Mouse (Mus musculus) retina, postnatal 7 days (tissue): Measurements from ENCODE around the gene Xlr4c.
"Not testable (repeated sequence)": the region's sequence is repeated elsewhere in the genome, so short reads cannot be mapped to it uniquely, and the experiment has no call there.

Source experiments
- DNase-seq: peaks from one replicate; pipeline ENCODE4 v3.0.0-alpha.2; 2012; ENCODE audit warnings: low read depth, low spot score

Xlr4c gene

DNA sequence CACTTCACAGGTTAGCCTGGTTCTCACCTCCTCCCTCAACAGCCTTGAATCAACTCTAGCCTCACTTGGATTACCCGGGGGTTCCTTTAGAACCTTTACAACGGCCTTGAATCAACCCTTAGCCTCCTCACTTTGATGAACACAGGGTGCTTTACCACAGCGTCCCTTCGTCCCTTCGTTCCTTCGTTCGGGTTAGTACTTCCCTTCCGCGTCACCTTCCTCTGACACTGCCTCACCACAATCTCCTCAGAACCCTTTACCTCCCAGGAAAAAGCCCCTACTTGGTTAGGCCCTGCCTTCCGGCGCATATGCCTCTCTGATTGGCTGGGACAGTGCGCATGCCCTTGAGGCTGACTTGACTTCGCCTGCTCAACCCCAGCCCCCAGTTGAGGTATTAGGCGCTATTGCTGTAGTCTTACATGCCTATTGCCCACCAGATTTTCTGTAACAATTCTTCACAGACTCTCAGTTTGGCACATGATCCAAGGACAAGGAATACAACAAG is at the start of gene Xlr4c:
Gene Xlr4c, minus strand, starts transcription at position 310 of the 505 bp plus-strand sequence.
- not testable (repeated sequence) for DNase-seq

DNA sequence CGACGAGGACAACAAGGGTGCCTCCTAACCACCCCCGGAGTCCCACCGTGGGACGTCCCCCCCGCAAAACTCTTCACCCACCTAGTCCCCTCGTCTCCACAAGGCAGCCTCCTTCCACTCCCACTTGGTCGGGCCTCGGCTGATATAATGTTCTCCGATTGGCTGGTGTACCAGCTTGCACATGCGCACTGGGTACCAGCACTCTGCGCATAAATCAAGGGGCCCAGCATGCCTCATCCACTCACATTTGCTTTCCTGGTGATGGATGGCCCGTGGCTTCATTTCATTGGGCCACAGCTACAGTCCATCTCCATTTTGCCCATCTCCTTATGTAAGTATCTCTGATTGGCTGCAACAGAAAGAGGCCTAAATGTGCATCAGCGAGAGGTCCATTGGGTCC is 22.3 kb upstream of the Xlr4c start, which contains the start of gene Xlr3c:
Gene Xlr3c, minus strand, starts transcription at position 121 of the 400 bp plus-strand sequence.
- DNase-seq = not testable (repeated sequence)

DNA sequence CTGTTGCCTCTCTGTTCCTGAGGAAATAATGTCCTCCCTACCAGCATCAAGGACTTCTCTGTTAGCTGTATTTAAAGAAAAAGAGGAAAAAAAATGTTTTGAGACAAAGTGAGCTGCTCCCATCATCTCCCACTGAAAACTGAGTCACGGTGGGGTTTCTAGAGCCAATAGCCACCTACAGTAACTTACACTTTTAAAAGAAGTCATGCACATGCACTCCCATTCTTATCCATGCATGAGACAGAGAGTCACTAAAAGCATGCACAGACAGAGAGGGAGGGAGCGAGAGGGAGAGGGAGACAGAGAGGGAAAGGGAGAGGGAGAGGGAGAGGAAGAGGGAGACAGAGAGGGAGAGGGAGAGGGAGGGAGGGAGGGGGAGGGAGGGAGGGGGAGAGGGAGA is 19.5 kb upstream of the Xlr4c start:
- not testable (repeated sequence) for DNase-seq

DNA sequence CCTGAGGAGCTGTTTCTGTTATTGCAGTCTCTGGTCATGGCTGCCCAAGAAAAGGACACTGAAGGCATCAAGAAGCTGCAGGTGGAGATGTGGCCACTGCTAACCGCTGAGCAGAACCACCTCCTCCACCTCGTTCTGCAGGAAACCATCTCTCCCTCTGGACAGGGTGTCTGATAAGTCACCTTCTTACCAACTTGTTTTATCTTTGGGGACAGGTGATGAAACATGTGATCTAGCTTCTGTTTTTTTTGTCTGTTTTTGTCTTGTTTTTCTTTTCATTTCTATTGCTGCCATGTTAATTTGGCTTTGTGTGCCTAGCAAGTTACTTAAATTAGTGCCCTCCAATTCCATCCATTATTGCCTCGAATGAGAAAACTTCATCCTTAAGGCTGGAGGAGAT is 13.6 kb downstream of the Xlr4c start:
- DNase-seq = no peak

DNA sequence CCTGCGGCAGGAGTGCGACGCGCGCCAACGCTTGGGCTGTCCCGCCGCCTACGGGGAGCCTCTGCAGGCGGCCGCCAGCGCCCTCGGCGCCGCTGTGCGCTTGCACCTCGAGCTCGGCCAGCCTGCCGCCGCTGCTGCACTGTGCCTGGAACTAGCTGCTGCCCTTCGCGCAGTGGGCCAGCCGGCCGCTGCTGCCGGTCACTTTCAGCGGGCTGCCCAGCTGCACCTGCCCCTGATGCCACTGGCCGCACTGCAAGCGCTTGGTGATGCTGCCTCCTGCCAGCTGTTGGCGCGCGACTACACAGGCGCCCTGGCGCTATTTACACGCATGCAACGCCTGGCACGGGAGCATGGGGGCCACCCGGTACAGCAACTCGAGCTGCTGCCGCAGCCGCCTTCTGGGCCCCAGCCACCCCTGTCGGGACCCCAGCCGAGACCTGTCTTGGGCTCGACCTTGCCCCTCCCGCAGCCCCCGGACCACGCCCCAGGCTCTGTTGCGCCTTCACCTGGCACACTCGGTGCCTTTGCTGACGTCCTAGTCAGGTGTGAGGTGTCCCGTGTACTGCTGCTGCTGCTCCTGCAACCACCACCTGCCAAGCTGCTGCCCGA is 14.2 kb downstream of the Xlr4c start:
- peak; percentile 19 for DNase-seq

DNA sequence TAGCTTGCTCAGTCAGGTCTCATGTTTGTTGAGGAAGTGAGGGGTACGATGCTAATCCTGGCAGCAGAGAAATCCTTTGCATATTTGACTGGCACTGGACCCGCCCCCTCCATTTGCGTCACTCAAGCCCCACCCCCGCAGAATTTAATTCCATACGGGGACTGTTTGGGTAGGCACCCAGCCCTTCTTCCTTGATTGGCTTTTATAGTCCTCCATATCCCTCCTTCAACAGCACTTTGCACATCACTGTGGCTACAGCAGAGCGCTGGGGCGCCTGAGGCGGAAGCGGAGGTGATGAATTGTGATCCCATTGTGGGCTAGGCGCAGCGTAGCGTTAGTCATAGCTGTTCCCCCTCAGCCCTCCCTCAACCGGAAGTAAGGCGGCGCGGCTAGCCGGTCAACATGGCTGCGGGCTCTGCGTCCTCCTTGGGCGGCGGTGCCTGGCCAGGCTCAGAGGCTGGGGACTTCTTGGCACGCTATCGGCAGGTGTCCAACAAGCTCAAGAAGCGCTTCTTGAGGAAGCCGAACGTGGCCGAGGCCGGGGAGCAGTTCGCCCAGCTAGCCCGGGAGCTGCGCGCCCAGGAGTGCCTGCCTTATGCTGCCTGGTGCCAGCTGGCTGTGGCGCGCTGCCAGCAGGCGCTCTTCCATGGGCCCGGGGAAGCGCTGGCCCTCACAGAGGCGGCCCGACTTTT is 14.9 kb downstream of the Xlr4c start, which contains the start of gene F8a:
Gene F8a, plus strand, starts transcription at position 378 of the 692 bp plus-strand sequence.
- DNase-seq = peak; percentile 64

DNA sequence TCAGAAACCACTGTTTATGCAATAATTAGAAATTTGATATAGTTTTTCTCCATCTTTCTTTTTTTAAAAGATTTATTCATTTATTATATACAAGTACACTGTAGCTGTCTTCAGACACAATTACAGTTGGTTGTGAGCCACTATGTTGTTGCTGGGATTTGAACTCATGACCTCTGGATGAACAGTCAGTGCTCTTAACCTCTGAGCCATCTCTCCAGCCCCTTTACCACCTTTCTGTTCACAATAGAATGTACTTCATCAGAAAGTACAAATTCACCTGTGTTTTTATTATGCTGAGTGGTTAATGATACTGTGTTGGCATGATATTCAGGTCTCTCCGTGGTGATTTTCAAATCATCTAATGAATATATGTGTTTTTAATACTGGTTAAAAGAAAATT is 17.6 kb downstream of the Xlr4c start:
- DNase-seq = no peak

DNA sequence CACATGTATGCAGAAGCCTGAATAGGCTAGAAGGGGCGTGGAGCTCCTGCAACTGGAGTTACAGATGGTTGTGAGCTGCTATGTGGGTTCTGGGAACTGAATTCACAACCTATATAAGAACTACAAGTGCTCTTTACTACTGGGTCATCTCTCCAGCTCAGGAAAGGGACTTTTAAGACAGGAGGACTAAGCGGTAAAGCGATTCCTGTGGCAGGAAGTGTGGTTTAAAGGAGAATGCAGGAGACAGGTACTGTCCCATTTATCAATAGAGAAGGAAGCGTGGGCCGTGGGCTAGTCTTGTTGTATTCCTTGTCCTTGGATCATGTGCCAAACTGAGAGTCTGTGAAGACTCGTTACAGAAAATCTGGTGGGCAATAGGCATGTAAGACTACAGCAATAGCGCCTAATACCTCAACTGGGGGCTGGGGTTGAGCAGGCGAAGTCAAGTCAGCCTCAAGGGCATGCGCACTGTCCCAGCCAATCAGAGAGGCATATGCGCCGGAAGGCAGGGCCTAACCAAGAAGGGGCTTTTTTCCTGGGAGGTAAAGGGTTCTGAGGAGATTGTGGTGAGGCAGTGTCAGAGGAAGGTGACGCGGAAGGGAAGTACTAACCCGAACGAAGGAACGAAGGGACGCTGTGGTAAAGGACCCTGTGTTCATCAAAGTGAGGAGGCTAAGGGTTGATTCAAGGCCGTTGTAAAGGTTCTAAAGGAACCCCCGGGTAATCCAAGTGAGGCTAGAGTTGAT is 28.9 kb downstream of the Xlr4c start, which contains the start of gene Xlr4b:
Gene Xlr4b, plus strand, starts transcription at position 515 of the 746 bp plus-strand sequence.
- DNase-seq = not testable (repeated sequence)

DNA sequence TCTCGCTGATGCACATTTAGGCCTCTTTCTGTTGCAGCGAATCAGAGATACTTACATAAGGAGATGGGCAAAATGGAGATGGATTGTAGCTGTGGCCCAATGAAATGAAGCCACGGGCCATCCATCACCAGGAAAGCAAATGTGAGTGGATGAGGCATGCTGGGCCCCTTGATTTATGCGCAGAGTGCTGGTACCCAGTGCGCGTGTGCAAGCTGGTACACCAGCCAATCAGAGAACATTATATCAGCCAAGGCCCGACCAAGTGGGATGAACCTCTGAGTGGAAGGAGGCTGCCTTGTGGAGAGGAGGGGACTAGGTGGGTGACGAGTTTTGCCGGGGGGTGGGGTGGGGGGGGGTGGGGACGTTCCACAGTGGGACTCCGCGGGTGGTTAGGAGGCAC is 51.0 kb downstream of the Xlr4c start, which contains the start of gene Xlr3b:
Gene Xlr3b, plus strand, starts transcription at position 274 of the 400 bp plus-strand sequence.
- not testable (repeated sequence) for DNase-seq
